Comparison of ENCODE assay signal across 7 mouse cellular contexts in the genomic region with DNA sequence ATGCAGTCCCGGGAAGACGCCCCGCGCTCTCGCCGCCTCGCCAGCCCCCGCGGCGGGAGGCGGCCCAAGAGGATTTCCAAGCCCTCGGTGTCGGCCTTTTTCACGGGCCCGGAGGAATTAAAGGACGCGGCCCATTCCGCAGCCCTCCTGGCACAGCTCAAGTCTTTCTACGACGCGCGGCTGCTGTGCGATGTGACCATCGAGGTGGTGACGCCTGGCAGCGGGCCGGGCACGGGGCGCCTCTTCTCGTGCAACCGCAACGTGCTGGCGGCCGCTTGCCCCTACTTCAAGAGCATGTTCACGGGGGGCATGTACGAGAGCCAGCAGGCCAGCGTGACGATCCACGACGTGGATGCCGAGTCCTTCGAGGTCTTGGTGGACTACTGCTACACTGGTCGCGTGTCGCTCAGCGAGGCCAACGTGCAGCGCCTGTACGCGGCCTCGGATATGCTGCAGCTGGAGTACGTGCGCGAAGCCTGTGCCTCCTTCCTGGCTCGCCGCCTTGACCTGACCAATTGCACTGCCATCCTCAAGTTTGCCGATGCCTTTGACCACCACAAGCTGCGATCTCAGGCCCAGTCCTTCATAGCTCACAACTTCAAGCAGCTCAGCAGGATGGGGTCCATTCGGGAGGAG. TPM values are rescaled to one million over a fixed set of nuclear protein-coding genes. Genes with fewer than 3 reads are reported as not detected.
DNase-seq lines count a peak whose midpoint lies in the region; ATAC-seq and TF ChIP-seq lines count a peak whose summit lies in the region.
"Not testable (repeated sequence)": the region's sequence is repeated elsewhere in the genome, so short reads cannot be mapped to it uniquely, and the experiment has no call there.

No protein-coding gene starts in this region.

- not testable (repeated sequence) for H3K27ac ChIP-seq in cerebellum, adult 2 months (ENCODE audit: insufficient read depth, low read length); limb, embryonic 11.5 days (replicated peaks; ENCODE audit: low read depth, low read length)
- peak overlapping the region; percentile 89 for H3K27ac ChIP-seq in heart, embryonic 13.5 days (replicated peaks)
- peak overlapping the region; percentile 74 for H3K27ac ChIP-seq in lung, postnatal 0 days (ENCODE audit: low read length)
- peak overlapping the region; percentile 92 for H3K27ac ChIP-seq in neural tube, embryonic 13.5 days (replicated peaks)

- TF ChIP-seq CTCF in cerebellum, adult 2 months (IDR thresholded peaks at IDR 0.05; ENCODE audit: borderline replicate concordance, insufficient read depth, low read depth, low read length); lung, postnatal 0 days (IDR thresholded peaks at IDR 0.05): not testable (repeated sequence)

- H3K9me3 ChIP-seq in heart, embryonic 13.5 days = peaks cover 13% of the 10 kb centered on the region
- not testable (repeated sequence) for H3K9me3 ChIP-seq in limb, embryonic 11.5 days (ENCODE audit: control insufficient read depth, low read length); lung, postnatal 0 days (ENCODE audit: low read length); neural tube, embryonic 13.5 days

- DNase-seq in cerebellum, adult 2 months = peak; percentile 17 to 32
- DNase-seq in limb, embryonic 11.5 days (ENCODE audit: low spot score); lung, postnatal 0 days (ENCODE audit: low spot score): not testable (repeated sequence)

- peak overlapping the region; percentile 64 for H3K4me2 ChIP-seq in heart, embryonic 13.5 days
- peak overlapping the region; percentile 48 for H3K4me2 ChIP-seq in limb, embryonic 11.5 days (ENCODE audit: low read depth, severe bottlenecking)
- peak overlapping the region; percentile 44 for H3K4me2 ChIP-seq in lung, postnatal 0 days (replicated peaks; ENCODE audit: low read depth, low read length)
- peak overlapping the region; percentile 52 for H3K4me2 ChIP-seq in neural tube, embryonic 13.5 days

- H3K4me3 ChIP-seq in cerebellum, adult 2 months (replicated peaks; ENCODE audit: insufficient read depth, low read depth, low read length) = not testable (repeated sequence)
- H3K4me3 ChIP-seq in heart, embryonic 13.5 days = peak overlapping the region; percentile 53
- H3K4me3 ChIP-seq in limb, embryonic 11.5 days (ENCODE audit: low read depth, low read length) = peak overlapping the region; percentile 42
- H3K4me3 ChIP-seq in lung, postnatal 0 days (ENCODE audit: low read depth, low read length) = peak overlapping the region; percentile 34
- peak overlapping the region; percentile 53 for H3K4me3 ChIP-seq in neural tube, embryonic 13.5 days

- TF ChIP-seq EP300 in lung, postnatal 0 days (IDR thresholded peaks at IDR 0.05) = not testable (repeated sequence)

- peak overlapping the region; percentile 77 for H3K9ac ChIP-seq in heart, embryonic 13.5 days
- peak overlapping the region; percentile 72 for H3K9ac ChIP-seq in limb, embryonic 11.5 days (ENCODE audit: low read length)
- H3K9ac ChIP-seq in lung, postnatal 0 days (replicated peaks; ENCODE audit: low read depth) = not testable (repeated sequence)
- peak overlapping the region; percentile 73 for H3K9ac ChIP-seq in neural tube, embryonic 13.5 days

- not testable (repeated sequence) for H3K4me1 ChIP-seq in cerebellum, adult 2 months (ENCODE audit: control insufficient read depth, insufficient read depth, low read length); heart, embryonic 13.5 days; limb, embryonic 11.5 days (ENCODE audit: control insufficient read depth, insufficient read depth, low read length); lung, postnatal 0 days (ENCODE audit: insufficient read depth, low read depth, low read length); neural tube, embryonic 13.5 days (replicated peaks)

- WGBS in cerebellum, adult 2 months = 65% methylated on average over 12 of the region's 59 CpGs
- 47% methylated on average over 11 of the region's 59 CpGs for WGBS in heart, embryonic 13.5 days
- 50% methylated on average over 8 of the region's 59 CpGs for WGBS in limb, embryonic 11.5 days
- 27% methylated on average over 3 of the region's 59 CpGs for WGBS in lung, postnatal 0 days
- WGBS in neural tube, embryonic 13.5 days = 61% methylated on average over 10 of the region's 59 CpGs

- peaks cover 30% of the 10 kb centered on the region for H3K36me3 ChIP-seq in heart, embryonic 13.5 days
- H3K36me3 ChIP-seq in limb, embryonic 11.5 days (ENCODE audit: control insufficient read depth, insufficient read depth, low read length); lung, postnatal 0 days (ENCODE audit: insufficient read depth, low read length): not testable (repeated sequence)
- peaks cover 19% of the 10 kb centered on the region for H3K36me3 ChIP-seq in neural tube, embryonic 13.5 days

- peak; percentile 50 for ATAC-seq in erythroid progenitor cell, adult 5-6 weeks (replicated peaks; ENCODE audit: low FRiP score, poor library complexity, severe bottlenecking)
- ATAC-seq in heart, embryonic 13.5 days (ENCODE audit: extremely low read depth, insufficient number of reproducible peaks, low FRiP score, low TSS enrichment) = not testable (repeated sequence)
- ATAC-seq in inflammation-experienced regulatory T-cells, adult 6 months = peak; percentile 9
- peak; percentile 35 for ATAC-seq in limb, embryonic 11.5 days (ENCODE audit: insufficient number of reproducible peaks, low FRiP score, low TSS enrichment, low read depth)
- peak; percentile 46 for ATAC-seq in lung, postnatal 0 days
- peak; percentile 71 for ATAC-seq in neural tube, embryonic 13.5 days (ENCODE audit: low read depth)

- not testable (repeated sequence) for TF ChIP-seq POLR2A in cerebellum, adult 2 months (IDR thresholded peaks at IDR 0.05; ENCODE audit: borderline replicate concordance, insufficient read depth, low read length)

- H3K27me3 ChIP-seq in cerebellum, adult 2 months (ENCODE audit: control insufficient read depth, insufficient read depth, low read length); heart, embryonic 13.5 days (replicated peaks); limb, embryonic 11.5 days (ENCODE audit: control insufficient read depth, insufficient read depth, low read length); lung, postnatal 0 days (replicated peaks; ENCODE audit: insufficient read depth, low read length); neural tube, embryonic 13.5 days: not testable (repeated sequence)

RNA-seq across cellular contexts. Expression of a gene that starts 0.5 kb away (rescaled TPM):
- polyA plus RNA-seq in cerebellum, adult 2 months (2012; rRNA removed) = 15.2 and 17.4 TPM in 2 replicates
- total RNA-seq in erythroid progenitor cell, adult 5-6 weeks (2015; ENCODE audit: low replicate concordance) = 16.6 and 21.0 TPM in 2 replicates
- 10.8 and 16.7 TPM in 2 replicates for total RNA-seq in erythroid progenitor cell, adult 5-6 weeks (2017; ENCODE audit: low replicate concordance)
- 7.0 and 7.1 TPM in 2 replicates for polyA plus RNA-seq in heart, embryonic 13.5 days (2015; fragmentation: Nextera tagmentation; extraction: Ambion mirVana)
- 1 to 10 TPM; 1.3 to 1.9 (median 1.6) TPM for polyA plus RNA-seq in inflammation-experienced regulatory T-cells, adult 6 months (2017; shearing (Covaris generic))
- 18.7 and 20.8 TPM in 2 replicates for polyA plus RNA-seq in limb, embryonic 11.5 days (2014; fragmentation: Nextera tagmentation; extraction: Ambion mirVana)
- 5.8 TPM in 2 replicates for polyA plus RNA-seq in lung, postnatal 0 days (2015; fragmentation: Nextera tagmentation; extraction: Ambion mirVana)
- polyA plus RNA-seq in neural tube, embryonic 13.5 days (2015; fragmentation: Nextera tagmentation; extraction: Ambion mirVana) = 15.6 and 18.0 TPM in 2 replicates

RNA-seq across cellular contexts. Expression of a gene that starts 24.8 kb away (rescaled TPM):
- polyA plus RNA-seq in cerebellum, adult 2 months (2012; rRNA removed) = 0.51 and 0.84 TPM in 2 replicates
- 21.3 and 29.3 TPM in 2 replicates for total RNA-seq in erythroid progenitor cell, adult 5-6 weeks (2015; ENCODE audit: low replicate concordance)
- total RNA-seq in erythroid progenitor cell, adult 5-6 weeks (2017; ENCODE audit: low replicate concordance) = 13.2 and 27.5 TPM in 2 replicates
- 1.4 and 2.5 TPM in 2 replicates for polyA plus RNA-seq in heart, embryonic 13.5 days (2015; fragmentation: Nextera tagmentation; extraction: Ambion mirVana)
- polyA plus RNA-seq in inflammation-experienced regulatory T-cells, adult 6 months (2017; shearing (Covaris generic)) = under 1 TPM in 1 of 3 experiments, not detected in 2; 0.92 TPM
- polyA plus RNA-seq in limb, embryonic 11.5 days (2014; fragmentation: Nextera tagmentation; extraction: Ambion mirVana) = 5.8 and 7.3 TPM in 2 replicates
- polyA plus RNA-seq in lung, postnatal 0 days (2015; fragmentation: Nextera tagmentation; extraction: Ambion mirVana) = 0.36 TPM in 2 replicates
- polyA plus RNA-seq in neural tube, embryonic 13.5 days (2015; fragmentation: Nextera tagmentation; extraction: Ambion mirVana) = 1.6 and 1.8 TPM in 2 replicates

RNA-seq across cellular contexts. Expression of a gene that starts 29.3 kb away (rescaled TPM):
- 6.6 and 6.9 TPM in 2 replicates for polyA plus RNA-seq in cerebellum, adult 2 months (2012; rRNA removed)
- total RNA-seq in erythroid progenitor cell, adult 5-6 weeks (2015; ENCODE audit: low replicate concordance) = 0.72 and 2.1 TPM in 2 replicates
- total RNA-seq in erythroid progenitor cell, adult 5-6 weeks (2017; ENCODE audit: low replicate concordance) = 0.91 and 1.0 TPM in 2 replicates
- 9.1 and 9.5 TPM in 2 replicates for polyA plus RNA-seq in heart, embryonic 13.5 days (2015; fragmentation: Nextera tagmentation; extraction: Ambion mirVana)
- 1 to 10 TPM; 6.1 to 7.3 (median 7.1) TPM for polyA plus RNA-seq in inflammation-experienced regulatory T-cells, adult 6 months (2017; shearing (Covaris generic))
- 9.0 and 9.9 TPM in 2 replicates for polyA plus RNA-seq in limb, embryonic 11.5 days (2014; fragmentation: Nextera tagmentation; extraction: Ambion mirVana)
- 6.6 and 7.6 TPM in 2 replicates for polyA plus RNA-seq in lung, postnatal 0 days (2015; fragmentation: Nextera tagmentation; extraction: Ambion mirVana)
- polyA plus RNA-seq in neural tube, embryonic 13.5 days (2015; fragmentation: Nextera tagmentation; extraction: Ambion mirVana) = 11.5 and 14.1 TPM in 2 replicates

RNA-seq across cellular contexts. Expression of a gene that starts 36.3 kb away (rescaled TPM):
- polyA plus RNA-seq in cerebellum, adult 2 months (2012; rRNA removed) = 10.7 and 11.2 TPM in 2 replicates
- 43.2 and 65.8 TPM in 2 replicates for total RNA-seq in erythroid progenitor cell, adult 5-6 weeks (2015; ENCODE audit: low replicate concordance)
- total RNA-seq in erythroid progenitor cell, adult 5-6 weeks (2017; ENCODE audit: low replicate concordance) = 49.9 and 60.7 TPM in 2 replicates
- 18.9 and 19.7 TPM in 2 replicates for polyA plus RNA-seq in heart, embryonic 13.5 days (2015; fragmentation: Nextera tagmentation; extraction: Ambion mirVana)
- 10 to 100 TPM; 55.1 to 68.9 (median 63.2) TPM for polyA plus RNA-seq in inflammation-experienced regulatory T-cells, adult 6 months (2017; shearing (Covaris generic))
- 49.1 and 51.5 TPM in 2 replicates for polyA plus RNA-seq in limb, embryonic 11.5 days (2014; fragmentation: Nextera tagmentation; extraction: Ambion mirVana)
- 23.5 and 24.0 TPM in 2 replicates for polyA plus RNA-seq in lung, postnatal 0 days (2015; fragmentation: Nextera tagmentation; extraction: Ambion mirVana)
- polyA plus RNA-seq in neural tube, embryonic 13.5 days (2015; fragmentation: Nextera tagmentation; extraction: Ambion mirVana) = 19.2 and 22.3 TPM in 2 replicates

RNA-seq across cellular contexts. Expression of a gene that starts 54.1 kb away (rescaled TPM):
- 3.8 and 4.1 TPM in 2 replicates for polyA plus RNA-seq in cerebellum, adult 2 months (2012; rRNA removed)
- 38.9 and 39.8 TPM in 2 replicates for total RNA-seq in erythroid progenitor cell, adult 5-6 weeks (2015; ENCODE audit: low replicate concordance)
- 81.2 and 83.4 TPM in 2 replicates for total RNA-seq in erythroid progenitor cell, adult 5-6 weeks (2017; ENCODE audit: low replicate concordance)
- 7.2 and 8.0 TPM in 2 replicates for polyA plus RNA-seq in heart, embryonic 13.5 days (2015; fragmentation: Nextera tagmentation; extraction: Ambion mirVana)
- 100 to 1,000 TPM; 128 to 177 (median 141) TPM for polyA plus RNA-seq in inflammation-experienced regulatory T-cells, adult 6 months (2017; shearing (Covaris generic))
- polyA plus RNA-seq in limb, embryonic 11.5 days (2014; fragmentation: Nextera tagmentation; extraction: Ambion mirVana) = 7.5 and 7.8 TPM in 2 replicates
- 21.0 and 25.7 TPM in 2 replicates for polyA plus RNA-seq in lung, postnatal 0 days (2015; fragmentation: Nextera tagmentation; extraction: Ambion mirVana)
- 4.3 and 4.6 TPM in 2 replicates for polyA plus RNA-seq in neural tube, embryonic 13.5 days (2015; fragmentation: Nextera tagmentation; extraction: Ambion mirVana)
